Mouse (Mus musculus): ENCODE measurements around the gene 1700019N19Rik.

DNA sequence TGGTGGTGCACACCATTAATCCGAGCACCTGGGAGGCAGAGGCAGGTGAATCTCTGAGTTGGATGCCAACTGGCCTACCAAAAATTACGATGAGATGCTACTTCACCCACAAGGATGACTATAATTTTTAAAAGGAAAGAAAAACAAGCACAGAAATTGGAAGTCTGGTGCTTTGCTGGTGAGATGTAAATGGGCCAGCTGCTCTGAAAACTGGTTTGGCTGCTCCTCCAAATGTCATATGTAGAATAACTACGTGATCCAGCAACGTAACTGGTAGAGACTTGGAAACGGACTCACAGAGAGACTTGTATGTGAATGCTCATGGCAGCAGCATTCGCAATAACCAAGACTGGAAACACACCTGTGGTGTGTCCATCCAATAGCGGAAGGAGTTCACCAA is 35.9 kb upstream of the 1700019N19Rik start:
- no peak for TF ChIP-seq POLR2A (IDR thresholded peaks at IDR 0.05; ENCODE audit: borderline replicate concordance, insufficient read depth, low read length)
- no peak for TF ChIP-seq CTCF (IDR thresholded peaks at IDR 0.05; ENCODE audit: borderline replicate concordance, insufficient read depth, low read depth, low read length)

Data from cerebellum, adult 2 months (tissue).